Mouse (Mus musculus): ENCODE measurements around the gene Kif11.

Gene Kif11

DNA sequence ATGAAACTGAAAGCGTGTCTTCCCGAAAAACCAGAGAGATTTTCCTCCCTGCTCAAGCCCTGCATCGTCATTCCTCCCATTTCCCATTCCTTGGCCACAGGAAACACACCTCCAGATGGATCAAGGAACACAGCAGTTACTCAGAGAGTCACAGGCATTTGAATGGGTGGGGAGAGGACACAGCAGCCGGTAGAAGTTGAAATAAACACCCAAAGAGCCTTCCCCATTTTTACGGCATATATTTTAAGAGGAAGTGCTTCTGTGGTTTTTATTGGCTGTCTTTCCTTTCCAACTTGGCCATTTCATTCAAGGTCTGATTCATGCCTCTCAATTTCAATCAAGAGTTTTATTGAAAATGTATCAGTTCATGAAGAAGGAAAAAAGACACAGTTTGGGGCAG, 72.0 kb downstream of the Kif11 start:
- DNase-seq, result peak; percentile 48 to 49

- DNase-seq, result no peak
These were observed 73.0 kb downstream of the Kif11 start for GRCm38 (mm10) chr19:37449246-37449645.

DNA sequence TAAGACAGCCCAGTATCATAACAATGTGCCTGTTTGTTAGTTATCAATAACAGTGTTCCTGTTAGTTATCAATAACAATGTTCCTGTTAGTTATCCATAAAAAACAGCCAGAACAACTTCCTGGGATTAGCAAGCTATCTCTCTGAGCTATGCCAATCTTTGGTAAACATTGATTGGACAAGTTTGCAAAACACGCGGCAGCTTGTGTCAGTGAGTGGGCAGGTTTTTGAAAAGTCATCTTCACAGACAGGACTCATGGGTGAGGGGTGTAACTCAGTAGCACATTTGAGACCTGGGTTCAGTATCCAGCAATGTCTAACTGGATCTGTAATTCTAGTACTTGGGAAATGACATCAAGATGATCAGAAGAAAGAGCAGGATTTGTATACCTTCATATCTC, 79.3 kb downstream of the Kif11 start:
- no peak for DNase-seq

DNA sequence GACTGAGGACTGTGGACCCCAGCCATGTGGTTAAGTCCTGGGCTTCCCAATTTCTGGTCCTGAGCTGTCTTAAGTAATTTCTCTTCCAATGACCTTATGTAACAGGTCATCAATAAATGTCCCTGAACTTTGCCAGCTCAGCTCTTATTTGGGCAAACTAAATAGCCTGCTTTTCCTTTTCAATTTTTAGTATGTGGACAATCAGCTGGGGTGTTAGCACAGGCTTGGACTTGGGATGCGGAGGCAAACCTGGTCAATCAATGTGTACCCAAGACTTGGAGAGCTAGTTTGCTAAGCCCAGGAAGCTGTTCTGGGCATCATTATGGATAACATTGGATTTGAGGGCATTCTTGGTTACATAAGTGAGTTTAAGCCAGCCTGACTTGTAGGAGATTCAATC, 79.8 kb downstream of the Kif11 start:
- no peak for DNase-seq

- no peak for DNase-seq
These were observed 81.8 kb downstream of the Kif11 start for GRCm38 (mm10) chr19:37458013-37458412.

DNA sequence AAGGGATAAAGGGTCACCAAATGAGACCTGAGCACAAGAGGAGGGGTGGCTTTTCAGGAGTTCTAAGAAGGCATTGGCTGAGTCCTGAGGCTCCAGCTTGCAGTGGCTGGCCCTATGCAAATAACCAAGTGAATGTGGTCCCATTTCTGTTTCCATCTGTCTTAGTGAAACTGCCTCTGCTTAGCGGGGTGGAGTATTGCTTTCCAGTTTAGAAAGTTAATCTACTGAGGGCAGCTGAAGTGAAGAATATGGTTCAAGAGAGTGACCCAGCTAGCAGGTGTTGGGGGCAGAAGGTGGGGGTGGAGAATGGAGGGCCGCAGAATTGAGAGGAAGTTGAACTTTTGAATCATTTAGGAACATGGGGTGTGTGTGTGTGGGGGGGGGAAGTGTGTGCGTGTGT, 90.2 kb downstream of the Kif11 start:
- DNase-seq, result peak; percentile 58 to 62

DNA sequence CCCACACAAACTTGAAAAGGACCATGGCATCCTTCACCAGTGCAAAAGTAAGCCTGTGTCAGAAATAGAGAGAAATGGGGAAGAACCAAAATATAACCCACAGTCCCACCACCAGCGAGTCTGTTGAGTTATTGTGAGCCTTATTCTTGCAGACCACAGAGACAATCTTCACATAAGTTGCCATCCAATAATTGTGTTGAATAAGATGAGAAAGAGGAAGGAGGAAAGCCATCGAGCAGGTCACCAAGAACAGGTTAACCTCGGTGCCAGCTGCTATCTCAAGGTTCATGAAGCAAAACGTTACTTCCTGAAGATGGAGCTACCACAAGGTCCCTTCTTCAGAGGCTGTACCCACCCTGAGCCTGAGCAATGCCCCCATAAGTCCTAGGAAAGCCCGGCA, 90.8 kb downstream of the Kif11 start:
- DNase-seq, result peak; percentile 62 to 67

DNA sequence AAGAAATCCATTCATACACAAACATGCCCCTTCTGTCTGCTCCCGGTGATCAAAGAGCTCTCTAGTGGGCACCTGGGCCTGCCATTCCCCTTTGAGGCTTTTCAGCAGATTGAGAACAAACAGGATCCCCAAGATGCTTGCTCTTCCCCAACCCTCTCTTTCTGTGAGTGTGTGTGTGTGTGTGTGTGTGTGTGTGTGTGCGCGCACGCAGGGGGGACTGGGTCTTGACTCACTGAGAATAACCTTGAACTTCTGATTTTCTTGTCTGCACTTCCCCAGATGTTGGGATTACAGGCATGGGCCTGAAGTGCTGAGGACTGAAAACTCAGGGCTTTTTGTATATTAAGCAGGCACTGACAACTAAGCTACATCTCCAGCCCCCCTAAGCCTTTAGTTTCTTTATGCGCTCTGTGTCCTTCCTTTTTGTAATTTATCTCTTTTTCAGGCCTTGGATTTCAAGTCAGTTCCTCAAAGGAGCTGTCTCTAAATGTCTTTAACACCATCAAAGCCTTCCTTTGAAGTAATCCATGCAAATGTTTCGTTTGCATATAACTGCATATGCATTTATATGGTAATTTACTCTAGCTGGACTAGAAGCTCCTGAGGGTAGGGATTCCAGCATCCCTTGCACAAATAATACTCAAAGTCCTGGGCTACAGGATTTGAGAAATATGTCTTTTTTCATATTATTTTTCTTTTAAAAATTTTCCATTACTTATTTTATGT, 92.8 kb downstream of the Kif11 start:
- no peak for DNase-seq
